Mouse (Mus musculus): ENCODE measurements around the gene Mvk. TPM values are rescaled to one million over a fixed set of nuclear protein-coding genes. Genes with fewer than 3 reads are reported as not detected.

Gene Mvk
- polyA plus RNA-seq, 1 experiment from 2014 or later = 66.5 TPM

GRCm38 (mm10) chr5:114509461-114509860 lies 65.4 kb downstream of the Mvk start:
- H3K4me1 ChIP-seq (ENCODE audit: control insufficient read depth, insufficient read depth, low read length) = peaks cover 9% of the 10 kb centered on the region; the same call in 1 of the 2 replicates
- H3K9ac ChIP-seq (ENCODE audit: low read length) = no peak overlapping the region
- H3K27me3 ChIP-seq (ENCODE audit: control insufficient read depth, insufficient read depth, low read length) = peaks cover 10% of the 10 kb centered on the region; the same call in 1 of the 2 replicates
- H3K27ac ChIP-seq (ENCODE audit: low read depth, low read length) = no peak overlapping the region
- DNase-seq (ENCODE audit: low spot score) (peak; percentile 46), ATAC-seq (ENCODE audit: insufficient read depth, low FRiP score, low TSS enrichment) (no peak)
- H3K36me3 ChIP-seq (ENCODE audit: control insufficient read depth, insufficient read depth, low read length) = no peaks in the 10 kb centered on the region
- H3K4me3 ChIP-seq (ENCODE audit: low read depth, low read length) = no peak overlapping the region
- H3K4me2 ChIP-seq (ENCODE audit: low read depth) = no peak overlapping the region
- H3K9me3 ChIP-seq (ENCODE audit: control insufficient read depth, low read length) = no peaks in the 10 kb centered on the region
- 50% methylated on average over 7 of the region's 7 CpGs for whole genome bisulfite sequencing

Small RNA genes within 50 kb of the gene (microRNA-seq; reads per million reads assigned to microRNA genes)
- not detected for gene Mir7027

Other genes with a start within 250 kb of the Mvk start
- gene Foxn4, start 170.5 kb upstream of the Mvk start, polyA plus RNA-seq (2014; fragmentation: Nextera tagmentation; extraction: Ambion mirVana) = 1.7 and 1.9 TPM in 2 replicates
- gene Myo1h, start 155.1 kb upstream of the Mvk start, polyA plus RNA-seq (2014; fragmentation: Nextera tagmentation; extraction: Ambion mirVana) = 0.26 and 0.42 TPM in 2 replicates
- gene Kctd10, start 63.8 kb upstream of the Mvk start, polyA plus RNA-seq (2014; fragmentation: Nextera tagmentation; extraction: Ambion mirVana) = 109 and 120 TPM in 2 replicates
- gene Ube3b, start 63.7 kb upstream of the Mvk start, polyA plus RNA-seq (2014; fragmentation: Nextera tagmentation; extraction: Ambion mirVana) = 57.5 and 60.5 TPM in 2 replicates
- 25.1 and 29.2 TPM in 2 replicates for gene Mmab, start 209 bp upstream of the Mvk start, polyA plus RNA-seq (2014; fragmentation: Nextera tagmentation; extraction: Ambion mirVana)
- 5.0 and 7.5 TPM in 2 replicates for gene Fam222a, start 123.7 kb downstream of the Mvk start, polyA plus RNA-seq (2014; fragmentation: Nextera tagmentation; extraction: Ambion mirVana)
- gene Trpv4, start 214.2 kb downstream of the Mvk start, polyA plus RNA-seq (2014; fragmentation: Nextera tagmentation; extraction: Ambion mirVana) = 0.32 and 0.81 TPM in 2 replicates
- gene Gltp, start 246.7 kb downstream of the Mvk start, polyA plus RNA-seq (2014; fragmentation: Nextera tagmentation; extraction: Ambion mirVana) = 68.9 and 72.6 TPM in 2 replicates

All from neural tube, embryonic 11.5 days (tissue).